8 mouse cellular contexts compared by ENCODE assay signal in the genomic region with DNA sequence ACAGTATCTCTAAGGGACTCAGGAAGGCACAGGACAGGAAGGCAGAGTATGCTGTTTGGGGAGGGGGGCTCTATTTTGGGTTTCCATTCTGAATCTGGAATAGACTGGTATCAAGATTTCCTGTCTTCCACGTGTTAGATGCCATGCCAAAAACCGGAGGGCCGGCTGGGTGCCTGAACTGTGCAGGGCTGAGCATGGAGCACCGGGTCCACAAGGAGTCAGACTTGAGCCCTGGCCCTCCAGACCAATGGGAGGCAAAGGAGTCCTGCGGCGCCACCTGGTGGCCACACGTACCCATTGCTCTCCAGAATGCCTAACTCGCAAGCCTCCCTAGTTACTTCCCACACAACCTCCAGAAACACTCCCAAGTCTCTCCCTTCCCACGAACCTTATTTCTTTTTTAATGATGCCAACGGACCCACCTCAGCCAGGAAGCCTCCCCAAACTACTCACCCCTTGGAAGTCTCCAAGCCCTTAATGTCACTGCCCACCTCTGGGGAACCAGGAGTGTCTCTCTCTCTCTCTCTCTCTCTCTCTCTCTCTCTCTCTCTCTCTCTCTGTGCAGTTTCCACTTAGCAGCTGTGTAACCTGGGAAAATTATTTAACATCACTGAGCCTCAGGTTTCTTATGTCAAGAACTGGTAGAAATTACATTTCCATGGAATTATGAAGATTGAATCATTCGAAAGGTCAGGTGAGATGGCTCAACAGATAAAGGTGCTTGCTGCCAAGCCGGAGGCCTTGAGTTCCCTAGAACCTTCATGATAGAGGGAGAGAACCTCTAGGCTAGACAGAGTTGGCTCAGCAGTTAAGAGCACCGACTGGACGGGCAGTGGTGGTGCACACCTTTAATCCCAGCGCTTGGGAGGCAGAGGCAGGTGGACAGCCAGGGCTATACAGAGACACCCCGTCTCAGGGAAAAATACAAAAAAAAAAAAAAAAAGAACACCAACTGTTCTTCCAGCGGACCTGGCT. TPM values are rescaled to one million over a fixed set of nuclear protein-coding genes. Genes with fewer than 3 reads are reported as not detected.
DNase-seq lines count a peak whose midpoint lies in the region; ATAC-seq and TF ChIP-seq lines count a peak whose summit lies in the region.

No protein-coding gene starts in this region.

- H3K4me1 ChIP-seq in hindbrain, postnatal 0 days (ENCODE audit: insufficient read depth, low read length): peaks cover 26% of the 10 kb centered on the region

- no peaks in the 10 kb centered on the region for H3K27me3 ChIP-seq in hindbrain, postnatal 0 days (ENCODE audit: insufficient read depth, low read length)

- H3K4me2 ChIP-seq in hindbrain, postnatal 0 days (ENCODE audit: low read depth, low read length): 0 out of 2 replicates have a peak overlapping the region, but pooled peaks have one; percentile 16

- peak; percentile 87 for ATAC-seq in hindbrain, postnatal 0 days
- peak; percentile 87 for ATAC-seq in megakaryocyte-erythroid progenitor cell, adult 5-6 weeks (replicated peaks; ENCODE audit: low FRiP score, low TSS enrichment, poor library complexity, severe bottlenecking)

- peak overlapping the region; percentile 56 for H3K27ac ChIP-seq in gastrocnemius, adult 2 months
- H3K27ac ChIP-seq in hindbrain, postnatal 0 days: no peak overlapping the region

- DNase-seq in T-cell, adult 2 months (ENCODE audit: low spot score): peak; percentile 78
- DNase-seq in cerebellum, postnatal 36 days: peak; percentile 86 to 87
- DNase-seq in gastrocnemius, adult 2 months: peak; percentile 92
- peak; percentile 94 for DNase-seq in hindbrain, postnatal 0 days (ENCODE audit: low spot score)
- peak; percentile 73 to 92 for DNase-seq in left cerebral cortex, postnatal 10 days (ENCODE audit: extremely low spot score in 1 of 2, low spot score in 2 of 2)
- peak; percentile 85 for DNase-seq in right cerebral cortex, postnatal 14 days
- peak; percentile 75 for DNase-seq in urinary bladder, postnatal 25 days (ENCODE audit: low spot score)

- no peak overlapping the region for H3K4me3 ChIP-seq in gastrocnemius, adult 2 months
- H3K4me3 ChIP-seq in hindbrain, postnatal 0 days (ENCODE audit: low read length): no peak overlapping the region

- no peaks in the 10 kb centered on the region for H3K9me3 ChIP-seq in hindbrain, postnatal 0 days (ENCODE audit: low read length)

- TF ChIP-seq CTCF in gastrocnemius, adult 2 months (IDR thresholded peaks at IDR 0.05): no peak
- peak; percentile 100 for TF ChIP-seq CTCF in hindbrain, postnatal 0 days (IDR thresholded peaks at IDR 0.05; ENCODE audit: low read depth)

- no peaks in the 10 kb centered on the region for H3K36me3 ChIP-seq in hindbrain, postnatal 0 days (ENCODE audit: insufficient read depth, low read length)

- no peak overlapping the region for H3K9ac ChIP-seq in hindbrain, postnatal 0 days (replicated peaks; ENCODE audit: low read length)

- WGBS in hindbrain, postnatal 0 days: 34% methylated on average over 17 of the region's 17 CpGs

- intact Hi-C loops in gastrocnemius, adult 2 months (cut with DNase I): loop anchor here (1.0 to 5.0 kb wide), 2 partner anchors 42 to 119 kb away; no protein-coding TSS in a partner anchor
- intact Hi-C loops in left cerebral cortex, postnatal 10 days (cut with DNase I): loop anchor here (2.0 kb wide), 1 partner anchor 120 kb away; no protein-coding TSS in a partner anchor

RNA-seq across cellular contexts. Expression of a gene that starts 5.8 kb away (rescaled TPM):
- under 1 TPM; 0.15 to 0.20 TPM for total RNA-seq in gastrocnemius, adult 2 months (2021)
- 52.3 and 54.5 TPM in 2 replicates for total RNA-seq in hindbrain, postnatal 0 days (2014; rRNA removed)
- polyA plus RNA-seq in hindbrain, postnatal 0 days (2015; fragmentation: Nextera tagmentation; extraction: Ambion mirVana): 13.9 and 15.3 TPM in 2 replicates
- 10 to 100 TPM in 1 of 2 experiments, 1 to 10 TPM in 1; 6.9 to 10.7 TPM for total RNA-seq in left cerebral cortex, postnatal 10 days (2021)
- total RNA-seq in megakaryocyte-erythroid progenitor cell, adult 5-6 weeks (2014; fragmentation: Nextera tagmentation): 5.4 and 5.6 TPM in 2 replicates
- total RNA-seq in megakaryocyte-erythroid progenitor cell, adult 5-6 weeks (2017): 3.3 and 7.8 TPM in 2 replicates

RNA-seq across cellular contexts. Expression of a gene that starts 16.7 kb away (rescaled TPM):
- total RNA-seq in gastrocnemius, adult 2 months (2021): 10 to 100 TPM; 67.5 to 82.5 TPM
- 59.7 and 60.8 TPM in 2 replicates for total RNA-seq in hindbrain, postnatal 0 days (2014; rRNA removed)
- 59.1 and 61.1 TPM in 2 replicates for polyA plus RNA-seq in hindbrain, postnatal 0 days (2015; fragmentation: Nextera tagmentation; extraction: Ambion mirVana)
- total RNA-seq in left cerebral cortex, postnatal 10 days (2021): 10 to 100 TPM; 47.2 to 48.6 TPM
- 43.0 and 61.7 TPM in 2 replicates for total RNA-seq in megakaryocyte-erythroid progenitor cell, adult 5-6 weeks (2014; fragmentation: Nextera tagmentation)
- 49.4 and 66.7 TPM in 2 replicates for total RNA-seq in megakaryocyte-erythroid progenitor cell, adult 5-6 weeks (2017)

RNA-seq across cellular contexts. Expression of a gene that starts 21.7 kb away (rescaled TPM):
- not detected for total RNA-seq in gastrocnemius, adult 2 months (2021)
- total RNA-seq in hindbrain, postnatal 0 days (2014; rRNA removed): not detected in 2 replicates
- polyA plus RNA-seq in hindbrain, postnatal 0 days (2015; fragmentation: Nextera tagmentation; extraction: Ambion mirVana): 0.44 and 1.3 TPM in 2 replicates
- not detected for total RNA-seq in left cerebral cortex, postnatal 10 days (2021)
- total RNA-seq in megakaryocyte-erythroid progenitor cell, adult 5-6 weeks (2014; fragmentation: Nextera tagmentation): not detected in 2 replicates
- 0.14 TPM in 1 of 2 replicates, not detected in the other for total RNA-seq in megakaryocyte-erythroid progenitor cell, adult 5-6 weeks (2017)

RNA-seq across cellular contexts. Expression of a gene that starts 26.4 kb away (rescaled TPM):
- 100 to 1,000 TPM in 1 of 2 experiments, 10 to 100 TPM in 1; 70.9 to 104 TPM for total RNA-seq in gastrocnemius, adult 2 months (2021)
- 45.1 and 59.2 TPM in 2 replicates for total RNA-seq in hindbrain, postnatal 0 days (2014; rRNA removed)
- 189 and 198 TPM in 2 replicates for polyA plus RNA-seq in hindbrain, postnatal 0 days (2015; fragmentation: Nextera tagmentation; extraction: Ambion mirVana)
- total RNA-seq in left cerebral cortex, postnatal 10 days (2021): 100 to 1,000 TPM; 109 to 110 TPM
- 36.4 and 68.6 TPM in 2 replicates for total RNA-seq in megakaryocyte-erythroid progenitor cell, adult 5-6 weeks (2014; fragmentation: Nextera tagmentation)
- 57.0 and 87.8 TPM in 2 replicates for total RNA-seq in megakaryocyte-erythroid progenitor cell, adult 5-6 weeks (2017)

RNA-seq across cellular contexts. Expression of a gene that starts 27.1 kb away (rescaled TPM):
- total RNA-seq in gastrocnemius, adult 2 months (2021): 10 to 100 TPM; 78.2 to 90.2 TPM
- total RNA-seq in hindbrain, postnatal 0 days (2014; rRNA removed): 119 and 131 TPM in 2 replicates
- polyA plus RNA-seq in hindbrain, postnatal 0 days (2015; fragmentation: Nextera tagmentation; extraction: Ambion mirVana): 29.4 and 29.8 TPM in 2 replicates
- total RNA-seq in left cerebral cortex, postnatal 10 days (2021): 10 to 100 TPM; 78.8 to 82.6 TPM
- total RNA-seq in megakaryocyte-erythroid progenitor cell, adult 5-6 weeks (2014; fragmentation: Nextera tagmentation): 72.3 and 94.1 TPM in 2 replicates
- total RNA-seq in megakaryocyte-erythroid progenitor cell, adult 5-6 weeks (2017): 52.5 and 56.0 TPM in 2 replicates
